26 mouse cellular contexts compared by ENCODE assay signal in the genomic region with DNA sequence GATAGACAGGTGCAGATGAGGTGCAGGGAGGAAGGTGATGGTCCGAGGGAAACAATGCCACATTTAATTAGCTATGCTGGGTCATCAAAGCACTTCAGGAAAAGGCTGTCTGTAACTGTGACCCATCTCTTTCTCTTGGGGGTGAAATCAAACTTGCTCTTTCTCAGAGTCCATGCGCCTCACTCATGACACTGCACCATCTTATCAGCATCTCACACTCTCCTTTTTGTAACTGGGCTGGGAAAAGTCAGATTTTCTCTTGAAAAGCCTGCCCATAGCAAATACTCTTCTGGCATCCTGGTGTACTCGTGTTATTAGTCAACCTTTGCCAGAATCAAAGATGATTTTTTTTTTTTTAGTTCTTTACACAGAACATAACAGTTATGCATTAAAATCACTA.
"Had no signal": no experiment of that assay in that cellular context is flagged by ENCODE, and none has a peak within 500 bp of the region (broad histone marks: within the 10 kb centered on the region; RNA-seq: fewer than 3 reads in every experiment).

No protein-coding gene starts in this region.

- H3K9me3 ChIP-seq: heart, embryonic 13.5 days; heart, embryonic 15.5 days; hindbrain, embryonic 13.5 days; hindbrain, embryonic 15.5 days; kidney, embryonic 15.5 days; limb, embryonic 10.5 days; limb, embryonic 12.5 days; liver, embryonic 13.5 days; liver, embryonic 15.5 days had no signal

- H3K27me3 ChIP-seq: heart, embryonic 13.5 days; heart, embryonic 15.5 days; hindbrain, embryonic 13.5 days; hindbrain, embryonic 15.5 days; kidney, embryonic 15.5 days; limb, embryonic 12.5 days; liver, embryonic 13.5 days; liver, embryonic 15.5 days had no signal

- ATAC-seq: hindbrain, postnatal 0 days; intestine, embryonic 16.5 days had no signal

- H3K4me1 ChIP-seq: hindbrain, embryonic 13.5 days; hindbrain, embryonic 15.5 days; kidney, embryonic 15.5 days; limb, embryonic 10.5 days; limb, embryonic 12.5 days; liver, embryonic 13.5 days; liver, embryonic 15.5 days had no signal

- H3K36me3 ChIP-seq: heart, embryonic 13.5 days; heart, embryonic 15.5 days; hindbrain, embryonic 13.5 days; hindbrain, embryonic 15.5 days; kidney, embryonic 15.5 days; limb, embryonic 10.5 days; limb, embryonic 12.5 days; liver, embryonic 13.5 days; liver, embryonic 15.5 days had no signal

- H3K4me3 ChIP-seq: gastrocnemius, adult 2 months; heart, adult 2 months; heart, embryonic 13.5 days; heart, embryonic 15.5 days; hindbrain, embryonic 13.5 days; hindbrain, embryonic 15.5 days; kidney, embryonic 15.5 days; layer of hippocampus, adult 2 months; left cerebral cortex, adult 2 months; limb, embryonic 10.5 days; limb, embryonic 12.5 days; liver, embryonic 13.5 days; liver, embryonic 15.5 days had no signal

- DNase-seq: gastrocnemius, adult 2 months; gastrocnemius, postnatal 10 days; gastrocnemius, postnatal 36 days; heart, adult 11 months; heart, adult 2 months; heart, postnatal 14 days; heart, postnatal 36 days; kidney, adult 11 months; kidney, adult 2 months; kidney, adult 9 months; kidney, postnatal 25 days; kidney, postnatal 4 days; liver; liver, embryonic 13.5 days had no signal
